Mouse (Mus musculus): ENCODE measurements around the gene Olfr773.
"Not testable (repeated sequence)": the region's sequence is repeated elsewhere in the genome, so short reads cannot be mapped to it uniquely, and the experiment has no call there.

Gene Olfr773

GRCm38 (mm10) chr10:129187319-129187718 lies at the start of gene Olfr773:
Gene Olfr773, minus strand, starts transcription at chr10:129187419.
- not testable (repeated sequence) for DNase-seq

- DNase-seq: no peak
These were observed 48.7 kb upstream of the Olfr773 start, which contains the start of gene Olfr774 for GRCm38 (mm10) chr10:129235904-129236303. Gene Olfr774, plus strand, starts transcription at chr10:129236204.

GRCm38 (mm10) chr10:129230737-129231136 lies 43.5 kb upstream of the Olfr773 start:
- DNase-seq: no peak

GRCm38 (mm10) chr10:129177821-129178220 lies 9.4 kb downstream of the Olfr773 start, which contains the start of gene Olfr772:
Gene Olfr772, minus strand, starts transcription at chr10:129177921.
- not testable (repeated sequence) for DNase-seq

GRCm38 (mm10) chr10:129164651-129165050 lies 22.6 kb downstream of the Olfr773 start, which contains the start of gene Olfr771:
Gene Olfr771, minus strand, starts transcription at chr10:129164751.
- DNase-seq: no peak

- DNase-seq: no peak
These were observed 48.3 kb downstream of the Olfr773 start, which contains the start of gene Olfr770 for GRCm38 (mm10) chr10:129138898-129139297. Gene Olfr770, minus strand, starts transcription at chr10:129138998.
